Mouse (Mus musculus): Measurements from ENCODE around the gene Ccdc59. TPM values are rescaled to one million over a fixed set of nuclear protein-coding genes. Genes with fewer than 3 reads are reported as not detected.

The Ccdc59 gene
- total RNA-seq (2017) = 37.2 and 42.2 TPM in 2 replicates

DNA sequence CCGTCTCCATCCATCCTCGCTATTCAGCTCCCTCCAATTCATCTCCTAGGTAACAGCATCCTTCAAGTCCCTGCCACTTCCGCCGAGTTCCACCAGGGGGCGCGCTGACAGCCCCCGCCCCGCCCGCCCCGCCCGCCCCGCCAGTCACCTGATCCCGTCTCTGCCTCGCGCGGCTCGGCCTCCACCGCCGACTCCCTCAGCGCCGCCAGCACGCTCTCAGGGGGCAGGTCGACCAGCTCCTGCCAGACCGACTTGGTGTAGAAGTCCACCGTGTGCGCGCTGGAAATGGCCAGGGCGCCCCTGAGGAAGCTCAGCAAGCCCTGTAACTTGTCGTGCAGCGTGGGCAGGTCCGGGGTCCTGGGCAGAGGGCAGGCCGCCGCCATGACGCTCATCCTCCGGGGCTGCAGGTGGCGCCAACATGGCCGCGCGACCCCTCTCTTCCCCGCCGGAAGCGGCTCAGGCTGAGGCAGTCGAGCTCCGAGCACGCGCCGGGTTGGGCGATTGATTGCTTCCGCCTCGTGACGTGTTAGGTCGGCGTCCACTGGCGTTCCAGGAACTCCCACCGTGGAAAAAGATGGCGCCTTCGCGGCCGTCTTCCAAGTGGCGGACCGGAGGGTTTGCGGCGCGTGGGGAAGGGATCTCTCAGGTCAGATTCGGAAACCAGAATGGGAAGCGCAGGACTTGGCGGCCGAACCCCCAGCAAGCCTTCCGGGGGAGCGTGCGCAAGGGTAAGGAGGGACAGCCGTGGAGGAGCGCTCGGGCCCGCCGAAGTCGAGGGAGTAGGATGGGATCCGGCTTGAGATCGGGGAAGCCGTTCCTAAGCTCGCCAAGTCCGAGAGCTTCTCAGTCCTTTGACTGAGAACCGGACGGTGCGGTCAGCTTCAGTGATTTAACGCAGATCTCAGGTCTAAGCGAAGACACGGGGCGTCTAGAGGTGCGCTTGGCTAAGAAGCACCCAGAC is at the start of gene Ccdc59, which contains the start of gene Mettl25:
Gene Ccdc59, plus strand, starts transcription at position 140 of the 961 bp plus-strand sequence.
Gene Mettl25, minus strand, starts transcription at position 453 of the 961 bp plus-strand sequence.
- ATAC-seq (ENCODE audit: extremely low read depth, insufficient number of reproducible peaks, low FRiP score, poor library complexity, severe bottlenecking) = peak; percentile 96

DNA sequence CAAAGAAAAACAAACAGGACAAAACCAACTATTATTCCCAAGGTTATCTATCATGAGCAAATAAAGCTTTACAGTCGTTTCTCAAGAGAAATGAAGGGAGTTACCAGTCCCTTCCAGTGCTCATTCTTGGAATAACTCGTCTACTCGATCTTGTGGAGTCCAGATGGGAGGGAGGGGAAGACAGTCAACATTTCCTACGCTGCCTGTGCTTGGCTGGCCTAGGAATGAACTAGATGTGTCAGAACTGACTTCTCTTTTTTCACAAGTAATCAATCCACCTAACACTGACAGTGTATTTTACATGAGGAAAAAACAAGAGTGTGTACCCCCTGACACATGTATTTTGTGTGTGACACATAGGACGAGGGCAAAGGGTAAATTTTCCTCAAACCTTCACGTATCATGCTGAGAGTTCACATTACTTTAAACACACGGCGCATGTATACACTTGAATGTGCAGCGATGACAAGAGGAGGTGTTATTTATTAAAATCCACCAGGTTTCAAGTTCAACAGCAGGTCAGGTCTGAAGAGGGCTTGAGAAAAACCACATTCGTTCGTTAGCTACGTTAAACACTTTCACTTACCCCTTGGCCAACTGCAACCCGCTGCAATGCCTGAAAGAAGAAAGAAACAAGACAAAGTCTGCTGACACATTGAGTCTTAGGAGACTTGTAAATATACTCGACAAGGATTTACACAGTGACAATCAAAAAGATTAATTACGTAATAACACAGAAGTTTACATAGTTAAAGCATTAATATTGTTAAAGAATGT is 46.9 kb upstream of the Ccdc59 start:
- no peak for ATAC-seq (ENCODE audit: extremely low read depth, insufficient number of reproducible peaks, low FRiP score, poor library complexity, severe bottlenecking)

DNA sequence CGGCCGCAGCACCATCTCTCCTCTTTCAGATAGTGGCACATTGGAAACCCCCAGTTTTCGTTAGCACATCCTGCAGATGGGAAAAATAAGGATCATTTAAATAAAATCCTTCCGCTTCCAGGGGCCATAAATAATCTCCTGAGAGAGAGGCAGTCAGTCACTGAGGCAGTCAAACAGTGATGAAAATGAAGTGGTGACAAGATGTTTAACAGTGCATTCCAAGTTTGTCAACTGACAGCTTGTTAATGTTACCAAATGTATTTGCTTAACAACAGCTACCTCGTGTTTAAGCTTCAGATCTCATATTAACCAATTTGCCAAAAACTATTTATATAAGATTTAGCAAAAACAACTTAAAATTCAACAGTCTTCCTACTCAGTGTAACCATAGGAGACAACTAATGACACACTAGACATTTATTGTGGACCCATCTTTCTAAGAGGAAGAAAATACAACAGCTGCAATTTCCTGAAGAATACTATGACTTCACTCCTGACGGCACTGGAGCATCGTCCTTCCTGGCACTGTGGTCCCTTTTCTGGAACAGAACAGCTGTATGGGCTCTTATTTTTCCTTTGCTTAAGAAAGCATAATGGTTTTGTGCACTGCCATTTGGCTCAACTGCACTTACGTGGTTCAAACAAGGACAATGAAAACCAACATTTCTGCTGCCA is 43.5 kb upstream of the Ccdc59 start:
- ATAC-seq (ENCODE audit: extremely low read depth, insufficient number of reproducible peaks, low FRiP score, poor library complexity, severe bottlenecking) = no peak

DNA sequence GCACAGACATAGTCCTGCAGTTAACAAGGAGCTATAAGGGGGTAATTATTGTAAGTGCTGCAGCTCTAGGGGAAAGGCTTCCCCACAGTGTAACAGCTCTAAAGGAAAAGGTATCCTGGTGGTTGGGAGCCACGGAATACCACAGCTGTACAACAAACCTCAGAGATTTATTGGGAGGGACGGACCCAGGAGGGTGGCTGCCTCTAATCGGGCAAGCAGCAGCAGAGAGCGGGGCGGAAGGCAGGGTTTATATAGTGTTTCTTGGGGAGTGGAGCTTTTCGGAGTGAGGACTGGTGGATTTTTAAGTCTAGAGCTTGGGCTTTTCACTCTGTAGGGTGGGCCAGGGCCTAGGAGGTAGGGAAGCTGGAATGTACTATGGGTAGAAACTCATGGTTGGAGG is 39.7 kb upstream of the Ccdc59 start:
- ATAC-seq (ENCODE audit: extremely low read depth, insufficient number of reproducible peaks, low FRiP score, poor library complexity, severe bottlenecking) = no peak

DNA sequence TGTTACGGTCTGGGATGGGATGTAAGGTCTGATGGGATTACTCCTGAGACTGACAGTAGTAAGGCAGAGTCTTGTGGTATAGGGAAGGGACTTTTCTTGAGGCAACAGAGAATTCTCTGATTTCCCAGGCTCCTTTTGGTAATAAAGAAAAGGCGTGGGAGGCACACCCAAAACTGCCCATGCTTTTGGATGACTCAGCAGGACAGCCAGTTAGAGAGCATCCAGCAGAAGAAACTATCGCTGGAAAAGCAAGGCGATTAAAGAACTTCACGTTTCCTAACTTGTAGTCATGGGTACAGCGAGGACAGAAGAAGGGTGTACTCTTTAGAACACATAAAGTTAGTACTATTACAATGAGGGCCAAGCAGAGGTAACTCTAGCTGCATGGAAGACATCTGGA is 38.7 kb upstream of the Ccdc59 start:
- ATAC-seq (ENCODE audit: extremely low read depth, insufficient number of reproducible peaks, low FRiP score, poor library complexity, severe bottlenecking) = no peak

DNA sequence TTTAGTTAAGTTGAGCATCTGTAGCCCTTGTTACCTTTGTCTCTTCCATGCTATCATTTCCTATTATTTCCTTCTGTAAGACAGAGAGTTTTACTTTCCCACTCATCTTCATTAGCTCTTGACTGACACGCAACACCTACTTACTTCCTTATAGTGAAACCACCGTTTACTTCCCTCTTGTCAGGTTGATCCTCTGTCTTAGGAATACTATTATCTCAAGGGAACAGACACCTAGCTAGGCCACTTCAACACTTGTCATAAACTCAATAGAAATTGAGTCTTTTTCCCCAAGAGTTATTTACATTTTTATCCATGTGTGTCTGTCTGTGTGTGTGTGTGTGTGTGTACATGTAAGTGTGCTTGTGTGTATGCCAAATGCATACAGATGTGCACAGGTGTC is 37.4 kb upstream of the Ccdc59 start:
- ATAC-seq (ENCODE audit: extremely low read depth, insufficient number of reproducible peaks, low FRiP score, poor library complexity, severe bottlenecking) = no peak

DNA sequence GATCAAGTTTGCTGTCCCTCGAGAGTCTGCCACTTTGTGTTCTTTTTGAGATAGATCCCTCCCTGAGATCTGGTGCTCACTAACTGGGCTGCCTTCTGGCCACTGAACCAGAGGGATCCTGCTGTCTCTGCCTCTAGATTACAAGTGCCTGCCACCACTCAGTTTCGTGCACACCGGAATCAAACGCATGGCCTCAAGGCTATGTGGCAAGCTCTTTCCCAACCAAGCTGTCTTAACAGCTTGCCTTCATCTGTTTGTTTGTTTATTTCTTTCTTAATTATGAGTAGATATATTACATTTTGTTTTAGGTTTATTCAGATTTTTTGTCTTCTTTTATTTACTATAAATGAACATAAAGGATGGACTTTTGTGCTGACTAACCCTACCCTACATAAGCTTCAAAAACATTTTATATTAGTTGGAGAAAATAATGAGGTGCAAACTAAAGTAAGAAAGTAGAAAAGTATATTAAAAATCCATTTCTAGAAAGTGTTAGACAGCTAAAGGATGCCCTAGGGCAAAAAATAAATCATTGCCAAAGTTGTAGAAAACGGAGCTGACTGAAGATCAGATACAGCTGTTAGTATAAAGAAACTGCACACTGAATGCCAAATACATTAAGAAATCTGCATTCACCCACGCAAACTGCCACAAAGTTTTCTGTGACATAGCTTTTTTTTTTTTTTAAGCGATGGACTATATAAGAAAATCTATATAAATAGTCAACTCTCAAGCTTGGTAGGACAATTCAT is 34.4 kb upstream of the Ccdc59 start:
- ATAC-seq (ENCODE audit: extremely low read depth, insufficient number of reproducible peaks, low FRiP score, poor library complexity, severe bottlenecking) = no peak

DNA sequence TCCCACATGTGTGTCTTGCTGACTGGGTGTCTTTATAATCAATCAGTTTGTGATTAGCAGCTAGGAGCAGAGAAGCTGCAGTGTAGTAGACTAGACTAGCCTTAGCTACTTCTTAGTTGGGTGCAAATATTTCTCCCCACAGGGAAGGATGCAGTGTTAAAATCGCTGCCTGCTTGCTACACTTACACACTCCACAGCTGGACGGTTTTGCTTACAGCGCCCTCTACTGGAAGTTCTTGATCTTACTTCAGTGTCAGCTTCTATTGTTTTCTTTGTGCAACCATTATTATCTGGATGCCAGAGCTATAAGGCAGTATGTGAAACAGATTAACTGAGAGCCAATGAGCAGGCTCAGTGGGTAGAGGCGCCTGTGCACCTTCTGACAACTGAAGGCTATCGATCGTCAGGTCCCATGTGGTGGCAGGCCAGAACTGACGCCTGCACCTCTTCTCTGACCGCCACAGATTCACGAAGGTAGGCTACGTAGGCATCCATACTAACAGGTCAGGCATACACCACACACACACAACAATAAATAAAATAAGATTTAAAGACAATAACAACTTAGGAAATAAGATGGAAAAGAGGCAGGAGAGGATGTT is 6.1 kb upstream of the Ccdc59 start:
- ATAC-seq (ENCODE audit: extremely low read depth, insufficient number of reproducible peaks, low FRiP score, poor library complexity, severe bottlenecking) = peak; percentile 69

DNA sequence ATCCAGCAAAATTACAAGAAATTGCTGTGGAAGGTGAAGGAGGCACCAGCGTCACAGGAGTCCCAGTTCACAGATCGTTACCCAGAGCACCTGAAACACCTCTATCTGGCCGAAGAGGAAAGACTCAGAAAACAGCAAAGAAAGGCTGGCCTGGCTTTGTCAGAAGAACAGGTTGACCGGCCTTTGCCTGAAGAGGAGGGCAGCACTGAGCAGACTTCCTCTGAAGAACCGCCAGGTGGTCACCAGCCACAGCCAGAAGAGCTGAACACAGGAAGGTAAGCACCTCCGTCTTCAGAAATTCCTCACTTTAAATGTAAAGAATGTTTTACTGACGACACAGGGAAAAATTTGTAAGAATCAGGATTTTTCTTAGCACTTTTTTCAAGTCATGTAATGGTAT is 1.7 kb downstream of the Ccdc59 start:
- no peak for ATAC-seq (ENCODE audit: extremely low read depth, insufficient number of reproducible peaks, low FRiP score, poor library complexity, severe bottlenecking)

DNA sequence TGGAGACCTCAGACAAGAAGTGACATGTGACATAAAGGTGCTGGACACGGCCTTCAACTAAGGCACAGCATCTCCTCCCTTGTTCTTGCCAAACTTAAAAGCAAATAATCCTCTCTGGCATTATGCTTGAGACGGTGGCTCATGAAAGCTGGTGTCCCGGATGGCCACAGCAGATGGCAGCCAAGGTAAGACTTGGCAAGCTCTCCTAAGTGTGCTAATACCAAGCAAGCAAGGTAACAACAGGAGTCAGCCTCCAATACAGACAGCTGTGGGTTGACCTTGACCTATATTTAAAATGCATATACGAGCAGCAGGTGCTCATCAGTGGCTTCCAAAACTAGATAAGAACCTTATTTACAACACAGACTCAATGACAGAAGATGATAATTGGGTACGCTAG is 9.4 kb downstream of the Ccdc59 start:
- no peak for ATAC-seq (ENCODE audit: extremely low read depth, insufficient number of reproducible peaks, low FRiP score, poor library complexity, severe bottlenecking)

DNA sequence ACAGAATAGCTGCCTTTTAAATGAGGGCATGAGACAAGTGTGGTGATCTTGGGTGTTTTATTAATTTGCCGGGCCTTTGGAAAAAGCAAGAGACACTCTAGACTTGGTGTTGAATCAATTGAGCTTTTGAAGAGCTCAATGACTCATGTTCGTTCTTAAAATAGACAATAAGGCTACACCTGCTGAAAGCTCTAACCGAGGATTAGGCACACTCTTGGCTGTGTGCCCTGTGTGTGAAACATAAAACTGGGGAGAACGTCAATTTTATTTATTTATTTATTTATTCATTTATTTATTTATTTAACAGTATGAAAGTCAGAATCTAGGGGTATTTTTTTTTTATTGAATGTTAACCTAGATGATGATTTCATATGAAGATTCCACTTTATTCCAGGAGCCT is 10.3 kb downstream of the Ccdc59 start:
- ATAC-seq (ENCODE audit: extremely low read depth, insufficient number of reproducible peaks, low FRiP score, poor library complexity, severe bottlenecking) = no peak

DNA sequence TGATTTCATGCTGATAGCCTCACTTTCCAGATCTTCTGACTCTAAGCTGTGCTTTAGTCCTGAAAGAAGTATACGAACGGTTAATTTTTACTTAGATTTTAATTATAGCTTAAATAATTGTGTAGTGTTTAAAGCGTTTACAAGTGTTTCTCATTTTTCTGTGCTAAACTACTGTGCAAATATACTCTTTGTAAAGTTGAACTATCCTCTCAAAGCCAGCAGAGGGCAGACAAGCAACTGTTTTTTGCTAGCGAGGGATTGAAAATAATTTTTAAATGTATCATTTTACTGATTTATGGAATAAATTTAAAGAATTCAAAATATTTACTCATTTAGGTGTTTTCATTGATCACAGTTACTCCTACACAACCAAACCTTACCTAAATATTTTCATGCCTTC is 26.4 kb downstream of the Ccdc59 start:
- ATAC-seq (ENCODE audit: extremely low read depth, insufficient number of reproducible peaks, low FRiP score, poor library complexity, severe bottlenecking) = no peak

Other genes with a start within 250 kb of the Ccdc59 start
- 13.7 and 16.6 TPM in 2 replicates for gene Mettl25, start 313 bp downstream of the Ccdc59 start, total RNA-seq (2017)

All from neutrophil, adult 5-6 weeks (primary cell).